Mouse (Mus musculus): ENCODE results near the gene Sox1.

DNA sequence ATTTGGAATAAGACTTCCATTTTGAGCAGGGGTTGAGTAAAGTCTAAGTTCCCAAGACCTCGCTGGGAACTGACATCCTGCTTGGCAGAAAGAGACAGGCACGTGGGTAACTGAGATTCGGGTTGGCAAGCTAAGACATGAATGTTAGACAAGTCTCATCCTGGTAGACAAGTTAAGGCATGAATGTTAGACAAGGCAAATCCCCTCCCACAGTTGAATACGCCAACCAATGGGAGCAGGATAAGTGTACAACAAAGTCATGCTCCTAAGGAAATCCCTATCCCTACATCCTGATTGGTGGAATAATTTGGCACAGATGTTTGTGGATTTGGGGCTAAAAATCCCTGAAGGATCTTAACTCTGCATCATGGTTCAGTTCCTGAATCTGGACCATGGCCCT is 45.9 kb downstream of the Sox1 start:
- TF ChIP-seq CTCF (IDR thresholded peaks at IDR 0.05; ENCODE audit: insufficient read depth, low read depth, low read length) = no peak
- TF ChIP-seq POLR2A (IDR thresholded peaks at IDR 0.05; ENCODE audit: insufficient read depth, low read depth, low read length) = no peak
